15 mouse cellular contexts compared by ENCODE assay signal in the genomic region with DNA sequence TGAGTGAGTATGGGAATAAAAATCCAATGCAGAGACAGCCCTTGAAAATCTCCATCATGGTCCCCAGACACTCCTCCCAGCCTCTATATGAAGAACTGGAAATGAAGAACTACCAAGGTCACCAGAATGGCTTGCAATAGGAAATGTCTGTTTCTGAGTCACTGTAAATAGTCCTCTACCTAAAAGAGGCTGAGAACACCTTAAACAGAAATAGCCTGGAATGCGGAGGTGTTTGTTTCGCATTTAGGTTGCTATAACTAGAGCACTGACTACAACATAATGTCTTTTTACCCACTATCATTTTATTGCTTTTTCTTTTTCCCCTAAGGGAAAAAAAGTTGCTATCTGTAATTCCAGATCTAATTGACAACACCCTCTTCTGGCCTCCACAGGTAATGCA.
"Had no signal": no experiment of that assay in that cellular context is flagged by ENCODE, and none has a peak within 500 bp of the region (broad histone marks: within the 10 kb centered on the region; RNA-seq: fewer than 3 reads in every experiment).

No protein-coding gene starts in this region.

- H3K9ac ChIP-seq: liver, embryonic 14.5 days; lung, embryonic 14.5 days; midbrain, embryonic 12.5 days; midbrain, embryonic 15.5 days; neural tube, embryonic 12.5 days; stomach, embryonic 15.5 days had no signal

- H3K9me3 ChIP-seq: midbrain, embryonic 12.5 days; neural tube, embryonic 12.5 days; stomach, embryonic 15.5 days had no signal

- DNase-seq: lung, adult 18-20 months; lung, embryonic 14.5 days; lung, postnatal 10 days; lung, postnatal 4 days; right cerebral cortex, postnatal 14 days; thymus, adult 2 months; thymus, postnatal 25 days; thymus, postnatal 4 days had no signal

- ATAC-seq: midbrain, embryonic 15.5 days had no signal

- H3K4me1 ChIP-seq: midbrain, embryonic 12.5 days; midbrain, embryonic 15.5 days; neural tube, embryonic 12.5 days; stomach, embryonic 15.5 days had no signal

- H3K27ac ChIP-seq: liver, embryonic 14.5 days; midbrain, embryonic 12.5 days; midbrain, embryonic 15.5 days; neural tube, embryonic 12.5 days; stomach, embryonic 15.5 days; stomach, postnatal 0 days had no signal

- H3K27me3 ChIP-seq: midbrain, embryonic 12.5 days; midbrain, embryonic 15.5 days; neural tube, embryonic 12.5 days; stomach, embryonic 15.5 days had no signal

- H3K4me3 ChIP-seq: midbrain, embryonic 12.5 days; midbrain, embryonic 15.5 days; myocyte; neural tube, embryonic 12.5 days; stomach, embryonic 15.5 days had no signal

- H3K36me3 ChIP-seq: midbrain, embryonic 12.5 days; midbrain, embryonic 15.5 days; neural tube, embryonic 12.5 days; stomach, embryonic 15.5 days had no signal

- H3K4me2 ChIP-seq: lung, embryonic 14.5 days; midbrain, embryonic 12.5 days; midbrain, embryonic 15.5 days; neural tube, embryonic 12.5 days; stomach, embryonic 15.5 days had no signal
